In the genomic region with DNA sequence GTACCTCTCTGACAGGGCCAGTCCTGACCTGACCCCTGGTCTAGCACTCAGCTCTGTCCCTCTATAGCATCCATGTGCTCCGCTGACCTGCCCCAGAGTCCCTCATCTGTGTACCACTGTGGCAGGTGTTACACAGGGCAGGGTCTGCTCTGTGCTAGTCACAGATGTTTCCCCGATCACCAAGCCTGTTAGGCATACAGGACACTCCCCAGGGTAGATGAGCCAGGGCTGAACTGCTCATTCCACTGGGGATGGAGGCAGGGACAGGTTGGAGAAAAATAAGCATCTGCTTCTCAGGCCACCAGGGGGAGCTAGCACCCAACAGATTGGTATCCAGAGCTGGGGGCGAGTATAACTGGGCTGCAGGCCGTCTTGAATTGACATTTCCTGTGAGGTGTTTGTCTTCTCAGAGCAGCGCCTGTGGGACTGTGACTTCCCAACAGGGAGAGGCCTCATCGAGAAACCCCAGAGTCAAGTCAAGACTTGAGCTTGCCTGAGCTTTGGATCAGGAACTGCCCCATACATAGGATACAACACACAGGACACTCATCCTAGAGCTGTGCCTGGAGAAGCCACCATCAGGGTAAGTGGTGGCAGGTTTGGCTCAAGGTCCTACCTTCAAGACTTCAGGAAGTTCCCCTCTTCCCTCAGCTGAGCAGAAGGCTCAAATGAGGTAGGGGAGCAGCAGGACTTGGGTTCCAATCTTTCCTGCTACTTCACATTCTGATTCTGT, we compare ENCODE assay signal across 8 mouse cellular contexts. TPM values are rescaled to one million over a fixed set of nuclear protein-coding genes. Genes with fewer than 3 reads are reported as not detected.
DNase-seq lines count a peak whose midpoint lies in the region; ATAC-seq lines count a peak whose summit lies in the region.

No protein-coding gene starts in this region.

- ATAC-seq in inflammation-experienced regulatory T-cells, adult 6 months, result no peak

- intact Hi-C loops in left cerebral cortex, postnatal 14 days (cut with DNase I), result loop anchor here (5.0 kb wide), 2 partner anchors 74 to 224 kb away; a partner anchor contains a TSS

- peak; percentile 69 to 91 for DNase-seq in adrenal gland, adult (ENCODE audit: inconsistent age in 2 of 2, low spot score in 1 of 2)
- DNase-seq in cerebellum, postnatal 25 days, result peak; percentile 85 to 89
- DNase-seq in gastrocnemius, adult 18-20 months (ENCODE audit: low spot score), result peak; percentile 83
- peak; percentile 79 for DNase-seq in induced T-regulatory cell, adult 2 months (ENCODE audit: low read depth)
- DNase-seq in left cerebral cortex, postnatal 14 days (ENCODE audit: low spot score in 2 of 2), result peak; percentile 86 to 89
- DNase-seq in mesoderm, embryonic 11.5 days (ENCODE audit: low read depth, low spot score), result peak; percentile 87
- DNase-seq in right cerebral cortex, postnatal 36 days (ENCODE audit: low spot score in 2 of 2), result peak; percentile 64 to 70

RNA-seq across cellular contexts. Expression of a gene that starts 17.9 kb away (rescaled TPM):
- not detected for total RNA-seq in gastrocnemius, adult 18-20 months (2021)
- total RNA-seq in left cerebral cortex, postnatal 14 days (2021), result 10 to 100 TPM in 1 of 2 experiments, 1 to 10 TPM in 1; 9.9 to 16.0 TPM
- polyA plus RNA-seq in inflammation-experienced regulatory T-cells, adult 6 months (2017; shearing (Covaris generic)), result not detected

RNA-seq across cellular contexts. Expression of a gene that starts 46.2 kb away (rescaled TPM):
- total RNA-seq in gastrocnemius, adult 18-20 months (2021), result 1 to 10 TPM; 8.3 TPM
- total RNA-seq in left cerebral cortex, postnatal 14 days (2021), result 10 to 100 TPM; 84.2 to 85.4 TPM
- under 1 TPM in 1 of 3 experiments, not detected in 2; 0.11 TPM for polyA plus RNA-seq in inflammation-experienced regulatory T-cells, adult 6 months (2017; shearing (Covaris generic))

RNA-seq across cellular contexts. Expression of a gene that starts 54.5 kb away (rescaled TPM):
- total RNA-seq in gastrocnemius, adult 18-20 months (2021), result 1 to 10 TPM; 3.6 to 4.3 TPM
- 1 to 10 TPM; 7.3 to 9.2 TPM for total RNA-seq in left cerebral cortex, postnatal 14 days (2021)
- polyA plus RNA-seq in inflammation-experienced regulatory T-cells, adult 6 months (2017; shearing (Covaris generic)), result 100 to 1,000 TPM in 1 of 3 experiments, 10 to 100 TPM in 2; 51.3 to 106 (median 64.4) TPM

RNA-seq across cellular contexts. Expression of a gene that starts 54.6 kb away (rescaled TPM):
- 10 to 100 TPM; 83.7 to 89.8 TPM for total RNA-seq in gastrocnemius, adult 18-20 months (2021)
- 10 to 100 TPM; 84.1 to 88.2 TPM for total RNA-seq in left cerebral cortex, postnatal 14 days (2021)
- polyA plus RNA-seq in inflammation-experienced regulatory T-cells, adult 6 months (2017; shearing (Covaris generic)), result 100 to 1,000 TPM; 337 to 380 (median 368) TPM

Comparison
In these comparisons a context has a peak if more than half of its experiments do, and no peak if none do; other contexts are left out.
1. RNA of a gene that starts 17.9 kb away (total RNA-seq): 9.9 to 16.0 TPM in left cerebral cortex, postnatal 14 days; not detected in gastrocnemius, adult 18-20 months; every median in the first group is over 10 times any median in the second.
2. RNA of a gene that starts 46.2 kb away (total RNA-seq): 84.2 to 85.4 TPM in left cerebral cortex, postnatal 14 days; 8.3 TPM in gastrocnemius, adult 18-20 months; every median in the first group is over 4 times any median in the second.
3. Peak in every context shown above with its lines, with median percentiles within 50 percentile points of each other: DNase-seq.